Mouse (Mus musculus): ENCODE measurements around the gene 1700066M21Rik.

- TF ChIP-seq CTCF (IDR thresholded peaks at IDR 0.05; ENCODE audit: low read depth) (no peak), EP300 (IDR thresholded peaks at IDR 0.05; ENCODE audit: low read depth) (no peak)
Observed at GRCm38 (mm10) chr1:57388402-57389155, 11.2 kb downstream of the 1700066M21Rik start.

Data from liver, embryonic 14.5 days (tissue).